Mouse (Mus musculus) small intestine, adult 2 months (tissue): Measurements from ENCODE around the gene Gm5148.

Source experiments
- CTCF ChIP-seq: fragments of 200-500 bp; IDR thresholded peaks from 2 replicates; pipeline ENCODE4 v1.5.1; 2012; ENCODE audit warnings: low read depth, mild to moderate bottlenecking, control low read depth, inconsistent platforms, low read length, moderate library complexity, mixed read lengths; ENCODE audit not compliant: insufficient replicate concordance, insufficient read length; ENCODE audit errors: extremely low read depth
- POLR2A ChIP-seq: fragments of 200-500 bp; IDR thresholded peaks from 2 replicates; pipeline ENCODE4 v1.6.1; 2012; ENCODE audit warnings: low read depth, mild to moderate bottlenecking, control low read depth, inconsistent platforms, low read length, moderate library complexity

DNA sequence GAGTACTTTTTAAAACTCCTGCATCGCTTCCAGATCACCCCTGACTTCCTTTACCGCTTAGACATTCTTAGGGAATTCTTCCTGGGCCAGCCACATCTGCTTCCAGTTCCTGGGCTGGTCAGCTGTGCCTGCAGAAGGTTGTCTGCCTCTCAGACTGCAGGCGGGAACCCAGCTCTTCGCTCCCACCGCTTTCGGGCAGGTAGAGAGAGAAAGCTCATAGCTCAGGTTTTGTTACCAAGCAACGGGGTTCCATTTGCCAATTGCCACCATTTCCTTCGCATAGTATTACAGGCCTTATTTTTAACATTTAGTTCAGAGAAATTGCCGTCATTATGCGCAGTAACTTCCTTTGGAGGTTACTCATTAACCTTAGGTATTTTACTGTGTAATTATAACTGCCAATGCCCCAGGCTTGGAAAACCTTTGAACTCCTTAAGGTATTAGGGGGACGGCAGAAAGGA is 1.2 kb downstream of the Gm5148 start:
- no peak for TF ChIP-seq CTCF
- TF ChIP-seq POLR2A = no peak
